Mouse (Mus musculus): ENCODE results near the gene Txk. TPM values are rescaled to one million over a fixed set of nuclear protein-coding genes. Genes with fewer than 3 reads are reported as not detected.
A peak's percentile ranks its signal among the peaks of the same experiment; 100 is the strongest.

Gene Txk
- total RNA-seq (2021) = under 1 TPM; 0.20 to 0.39 TPM

GRCm38 (mm10) chr5:72752585-72752984 is at the start of gene Txk:
Txk (minus strand) TSS chr5:72752777.
- no peak for DNase-seq (ENCODE audit: low spot score in 2 of 2)
- intact Hi-C loops (cut with DNase I) = no loop called here

- intact Hi-C loops (cut with DNase I) = no loop called here
- no peak for DNase-seq (ENCODE audit: low spot score in 2 of 2)
Observed at GRCm38 (mm10) chr5:72798563-72798962, 46.0 kb upstream of the Txk start.

- DNase-seq (ENCODE audit: low spot score in 2 of 2) = no peak
- intact Hi-C loops (cut with DNase I) = no loop called here
Observed at GRCm38 (mm10) chr5:72796186-72796613, 43.6 kb upstream of the Txk start.

GRCm38 (mm10) chr5:72793309-72793850 is 40.8 kb upstream of the Txk start:
- intact Hi-C loops (cut with DNase I) = no loop called here
- DNase-seq (ENCODE audit: low spot score in 2 of 2) = no peak

- intact Hi-C loops (cut with DNase I) = no loop called here
- no peak for DNase-seq (ENCODE audit: low spot score in 2 of 2)
Observed at GRCm38 (mm10) chr5:72791789-72792188, 39.2 kb upstream of the Txk start.

- intact Hi-C loops (cut with DNase I) = no loop called here
- no peak for DNase-seq (ENCODE audit: low spot score in 2 of 2)
Observed at GRCm38 (mm10) chr5:72791386-72791785, 38.8 kb upstream of the Txk start.

GRCm38 (mm10) chr5:72785451-72785850 is 32.9 kb upstream of the Txk start:
- DNase-seq (ENCODE audit: low spot score in 2 of 2) = no peak
- intact Hi-C loops (cut with DNase I) = no loop called here

- DNase-seq (ENCODE audit: low spot score in 2 of 2) = no peak
- intact Hi-C loops (cut with DNase I) = no loop called here
Observed at GRCm38 (mm10) chr5:72784719-72785118, 32.1 kb upstream of the Txk start.

GRCm38 (mm10) chr5:72783957-72784356 is 31.4 kb upstream of the Txk start:
- peak; percentile 24 to 26 for DNase-seq (ENCODE audit: low spot score in 2 of 2)
- intact Hi-C loops (cut with DNase I) = no loop called here

GRCm38 (mm10) chr5:72783123-72783522 is 30.5 kb upstream of the Txk start:
- intact Hi-C loops (cut with DNase I) = no loop called here
- no peak for DNase-seq (ENCODE audit: low spot score in 2 of 2)

GRCm38 (mm10) chr5:72781776-72782175 is 29.2 kb upstream of the Txk start:
- intact Hi-C loops (cut with DNase I) = no loop called here
- DNase-seq (ENCODE audit: low spot score in 2 of 2) = no peak

GRCm38 (mm10) chr5:72776595-72776994 is 24.0 kb upstream of the Txk start:
- intact Hi-C loops (cut with DNase I) = no loop called here

GRCm38 (mm10) chr5:72776127-72776526 is 23.6 kb upstream of the Txk start:
- intact Hi-C loops (cut with DNase I) = no loop called here
- no peak for DNase-seq (ENCODE audit: low spot score in 2 of 2)

More at GRCm38 (mm10) chr5:72776595-72776994, 24.0 kb upstream of the Txk start:
- no peak for DNase-seq (ENCODE audit: low spot score in 2 of 2)

GRCm38 (mm10) chr5:72769841-72770240 is 17.3 kb upstream of the Txk start:
- intact Hi-C loops (cut with DNase I) = no loop called here
- DNase-seq (ENCODE audit: low spot score in 2 of 2) = no peak

- intact Hi-C loops (cut with DNase I) = no loop called here
- no peak for DNase-seq (ENCODE audit: low spot score in 2 of 2)
Observed at GRCm38 (mm10) chr5:72763546-72763945, 11.0 kb upstream of the Txk start.

GRCm38 (mm10) chr5:72763025-72763424 is 10.4 kb upstream of the Txk start:
- no peak for DNase-seq (ENCODE audit: low spot score in 2 of 2)
- intact Hi-C loops (cut with DNase I) = no loop called here

GRCm38 (mm10) chr5:72761758-72762157 is 9.2 kb upstream of the Txk start:
- intact Hi-C loops (cut with DNase I) = no loop called here
- DNase-seq (ENCODE audit: low spot score in 2 of 2) = no peak

GRCm38 (mm10) chr5:72761237-72761636 is 8.7 kb upstream of the Txk start:
- no peak for DNase-seq (ENCODE audit: low spot score in 2 of 2)
- intact Hi-C loops (cut with DNase I) = no loop called here

- intact Hi-C loops (cut with DNase I) = loop anchor here (5.0 kb wide), 1 partner anchor 407 kb away; no protein-coding TSS in a partner anchor
- DNase-seq (ENCODE audit: low spot score in 2 of 2) = no peak
Observed at GRCm38 (mm10) chr5:72758925-72759924, 6.6 kb upstream of the Txk start.

- intact Hi-C loops (cut with DNase I) = loop anchor here (5.0 kb wide), 1 partner anchor 405 kb away; no protein-coding TSS in a partner anchor
- DNase-seq (ENCODE audit: low spot score in 2 of 2) = no peak
Observed at GRCm38 (mm10) chr5:72757155-72757773, 4.7 kb upstream of the Txk start.
